Mouse (Mus musculus) limb, embryonic 12.5 days (tissue): ENCODE results near the gene Tbl3. TPM values are rescaled to one million over a fixed set of nuclear protein-coding genes. Genes with fewer than 3 reads are reported as not detected.
A peak's percentile ranks its signal among the peaks of the same experiment; 100 is the strongest.

Experiments used
- ATAC-seq: fragments of 200-750 bp; cut with Nextera tagmentation; 2 replicates; pipeline ENCODE4 v1.8.0; 2017; ENCODE audit warnings: low read depth, moderate TSS enrichment; ENCODE audit not compliant: insufficient number of reproducible peaks, insufficient read depth, low FRiP score, low TSS enrichment
- H3K27ac ChIP-seq: fragments of 300-500 bp; sonication (generic); 2 replicates; pipeline ENCODE4 v1.5.1; 2016; ENCODE audit warnings: mild to moderate bottlenecking, moderate library complexity
- H3K27me3 ChIP-seq: fragments of 300-500 bp; sonication (generic); 2 replicates; pipeline ENCODE4 v1.6.1; 2016; ENCODE audit warnings: mild to moderate bottlenecking, moderate library complexity
- H3K36me3 ChIP-seq: fragments of 300-500 bp; sonication (generic); 2 replicates; pipeline ENCODE4 v1.6.1; 2016; ENCODE audit warnings: mild to moderate bottlenecking, moderate library complexity
- H3K4me1 ChIP-seq: fragments of 300-500 bp; sonication (generic); replicated peaks from 2 replicates; pipeline ENCODE4 v1.6.1; 2016
- H3K4me2 ChIP-seq: fragments of 300-500 bp; sonication (generic); 2 replicates; pipeline ENCODE4 v1.6.1; 2016; ENCODE audit warnings: mild to moderate bottlenecking, moderate library complexity
- H3K4me3 ChIP-seq: fragments of 300-500 bp; sonication (generic); replicated peaks from 2 replicates; pipeline ENCODE4 v1.5.1; 2016; ENCODE audit warnings: mild to moderate bottlenecking
- H3K9ac ChIP-seq: fragments of 300-500 bp; sonication (generic); replicated peaks from 2 replicates; pipeline ENCODE4 v1.6.1; 2016; ENCODE audit warnings: mild to moderate bottlenecking, moderate library complexity
- H3K9me3 ChIP-seq: fragments of 300-500 bp; sonication (generic); 2 replicates; pipeline ENCODE4 v1.6.1; 2016; ENCODE audit warnings: mild to moderate bottlenecking, moderate library complexity
- WGBS: fragments of 180-500 bp; shearing (Covaris S2); methylation state at CpG from one replicate; pipeline ENCODE4 v1.1.7; 2016; 5-methylcytosine and 5-hydroxymethylcytosine counted together
- polyA plus RNA-seq: library from polyadenylated mRNA; unstranded; fragments of >200 nt; fragmentation: Nextera tagmentation; extraction: Ambion mirVana; gene quantifications from 2 replicates; pipeline ENCODE4 v1.2.1, GENCODE M21; 2016

Tbl3 gene
- polyA plus RNA-seq: 99.7 and 103 TPM in 2 replicates

GRCm38 (mm10) chr17:24706982-24707800 lies at the start of gene Tbl3:
TSS of gene Tbl3 (minus strand) at chr17:24707660.
- WGBS: 4% methylated on average over 32 of the region's 32 CpGs
- Histone ChIP-seq H3K27me3 (no peaks in the 10 kb centered on the region), H3K4me3 (peak within 1 kb of the TSS; percentile 85), H3K27ac (peak within 1 kb of the TSS; percentile 78), H3K9ac (peak within 1 kb of the TSS; percentile 73), H3K36me3 (peaks cover 32% of the 10 kb centered on the region), H3K4me1 (peaks cover 14% of the 10 kb centered on the region; the same call in 1 of the 2 replicates), H3K9me3 (no peaks in the 10 kb centered on the region), H3K4me2 (peak within 1 kb of the TSS; percentile 85)
- peak; percentile 78; the same call in 1 of the 2 replicates for ATAC-seq

- Histone ChIP-seq H3K4me1 (peaks cover 20% of the 10 kb centered on the region), H3K36me3 (no peaks in the 10 kb centered on the region), H3K4me2 (peak within 1 kb of the TSS; percentile 98), H3K27me3 (peaks cover 67% of the 10 kb centered on the region), H3K9ac (peak within 1 kb of the TSS; percentile 50), H3K27ac (no peak within 1 kb of the TSS), H3K9me3 (no peaks in the 10 kb centered on the region), H3K4me3 (peak within 1 kb of the TSS; percentile 57)
- peak; percentile 73 for ATAC-seq
- under 1% methylated on average over 73 of the region's 82 CpGs for WGBS
These were observed 45.2 kb upstream of the Tbl3 start, which contains the start of gene Hs3st6 for GRCm38 (mm10) chr17:24752415-24753394. TSS of gene Hs3st6 (plus strand) at chr17:24752988.

DNA sequence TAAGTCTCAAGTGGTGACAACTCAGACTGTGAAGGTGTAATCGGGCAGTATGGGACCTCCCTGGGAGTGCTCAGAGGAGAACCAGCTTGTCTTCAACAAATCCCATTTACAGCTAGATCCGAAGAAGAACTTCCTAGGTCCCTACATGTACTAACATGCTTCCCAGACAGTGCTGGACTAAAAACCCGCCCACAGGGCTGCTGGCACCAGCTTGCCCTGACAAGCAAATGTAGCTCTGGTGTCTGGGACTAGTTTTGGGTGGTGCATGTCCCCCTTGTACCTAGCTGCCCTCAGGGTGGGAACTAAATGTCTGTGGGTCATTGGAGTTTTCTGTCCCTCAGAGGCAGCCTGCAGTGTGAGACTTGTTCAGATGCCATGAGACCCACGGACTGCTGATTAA lies 44.1 kb upstream of the Tbl3 start:
- 15% methylated on average over 4 of the region's 4 CpGs for WGBS
- H3K27me3 ChIP-seq: peaks cover 67% of the 10 kb centered on the region
- peaks cover 31% of the 10 kb centered on the region for H3K4me1 ChIP-seq
- H3K4me2 ChIP-seq: peak overlapping the region; percentile 98; the same call in 1 of the 2 replicates
- H3K9ac ChIP-seq: no peak overlapping the region; the same call in 1 of the 2 replicates
- no peaks in the 10 kb centered on the region for H3K36me3 ChIP-seq
- no peaks in the 10 kb centered on the region for H3K9me3 ChIP-seq
- no peak overlapping the region for H3K27ac ChIP-seq
- no peak for ATAC-seq
- H3K4me3 ChIP-seq: no peak overlapping the region

DNA sequence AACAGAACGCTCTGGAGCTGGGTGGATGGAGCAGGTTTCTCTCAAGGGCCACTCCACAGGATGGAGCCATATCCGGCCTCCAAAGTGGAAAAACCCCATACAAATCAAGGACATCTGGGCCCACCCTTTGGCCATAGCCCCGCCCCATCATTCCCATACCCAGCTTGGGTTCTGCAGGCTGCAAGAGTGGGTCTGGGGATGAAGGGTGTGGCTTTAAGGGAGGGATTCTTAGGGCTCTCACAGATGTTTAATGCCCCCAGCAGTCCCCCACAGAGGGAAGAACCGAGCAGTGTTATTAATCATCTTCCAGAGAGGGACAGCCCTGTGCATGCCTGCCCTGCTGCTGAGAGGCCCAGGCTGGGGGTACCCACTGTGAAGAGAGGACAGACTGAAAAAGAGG lies 39.5 kb upstream of the Tbl3 start:
- 0 out of 2 replicates have a peak overlapping the region, but pooled peaks have one; percentile 12 for H3K27ac ChIP-seq
- no peak for ATAC-seq
- 28% methylated on average over 4 of the region's 4 CpGs for WGBS

GRCm38 (mm10) chr17:24745526-24746497 lies 38.4 kb upstream of the Tbl3 start:
- H3K4me3 ChIP-seq: no peak overlapping the region
- no peak overlapping the region for H3K4me2 ChIP-seq
- no peaks in the 10 kb centered on the region for H3K9me3 ChIP-seq
- H3K27ac ChIP-seq: no peak overlapping the region
- peak; percentile 69; the same call in 1 of the 2 replicates for ATAC-seq
- no peak overlapping the region for H3K9ac ChIP-seq
- peaks cover 16% of the 10 kb centered on the region for H3K27me3 ChIP-seq
- WGBS: 22% methylated on average over 7 of the region's 7 CpGs
- H3K4me1 ChIP-seq: peaks cover 11% of the 10 kb centered on the region; the same call in 1 of the 2 replicates
- H3K36me3 ChIP-seq: peaks cover 18% of the 10 kb centered on the region; the same call in 1 of the 2 replicates

More for the DNA sequence above, 39.5 kb upstream of the Tbl3 start:
- Histone ChIP-seq H3K36me3 (peaks cover 8% of the 10 kb centered on the region; the same call in 1 of the 2 replicates), H3K9ac (no peak overlapping the region), H3K27me3 (peaks cover 27% of the 10 kb centered on the region), H3K4me1 (peaks cover 11% of the 10 kb centered on the region; the same call in 1 of the 2 replicates), H3K4me3 (no peak overlapping the region), H3K9me3 (no peaks in the 10 kb centered on the region), H3K4me2 (no peak overlapping the region)

- peaks cover 11% of the 10 kb centered on the region; the same call in 1 of the 2 replicates for H3K4me1 ChIP-seq
- no peak overlapping the region for H3K4me3 ChIP-seq
- H3K9ac ChIP-seq: no peak overlapping the region
- ATAC-seq: no peak
- WGBS: 72% methylated on average over 3 of the region's 3 CpGs
- peaks cover 29% of the 10 kb centered on the region; the same call in 1 of the 2 replicates for H3K36me3 ChIP-seq
- no peak overlapping the region for H3K27ac ChIP-seq
- no peaks in the 10 kb centered on the region for H3K9me3 ChIP-seq
- 0 out of 2 replicates have a peak, but pooled peaks cover 4% of the 10 kb centered on the region for H3K27me3 ChIP-seq
- no peak overlapping the region for H3K4me2 ChIP-seq
These were observed 36.9 kb upstream of the Tbl3 start for GRCm38 (mm10) chr17:24744381-24744780.

DNA sequence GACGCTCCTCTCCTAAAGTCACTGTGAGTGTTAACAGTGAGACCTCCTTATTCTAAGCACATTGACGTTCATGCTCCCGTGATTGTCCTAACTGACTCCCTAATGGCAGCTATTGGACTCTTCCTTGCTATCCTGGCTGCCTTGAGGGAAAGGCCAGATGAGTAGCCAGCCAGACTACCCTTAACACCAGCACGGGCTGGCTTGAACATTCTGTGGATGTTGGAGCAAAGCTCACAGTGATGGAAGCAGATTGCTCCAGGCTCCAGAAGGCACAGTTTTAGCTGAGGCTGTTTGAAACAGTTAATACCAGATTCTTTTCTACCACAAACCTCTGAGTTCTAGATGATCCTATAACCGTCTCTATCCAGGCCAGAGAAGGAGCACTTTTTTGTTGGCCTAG lies 36.4 kb upstream of the Tbl3 start:
- H3K27me3 ChIP-seq: 0 out of 2 replicates have a peak, but pooled peaks cover 4% of the 10 kb centered on the region
- ATAC-seq: no peak
- H3K36me3 ChIP-seq: peaks cover 29% of the 10 kb centered on the region; the same call in 1 of the 2 replicates
- no peak overlapping the region for H3K27ac ChIP-seq
- no peak overlapping the region for H3K4me3 ChIP-seq
- no peaks in the 10 kb centered on the region for H3K9me3 ChIP-seq
- no peak overlapping the region for H3K9ac ChIP-seq
- whole genome bisulfite sequencing: 75% methylated on average over 5 of the region's 5 CpGs
- peaks cover 11% of the 10 kb centered on the region; the same call in 1 of the 2 replicates for H3K4me1 ChIP-seq
- no peak overlapping the region for H3K4me2 ChIP-seq

GRCm38 (mm10) chr17:24742307-24742706 lies 34.8 kb upstream of the Tbl3 start:
- Histone ChIP-seq H3K27me3 (0 out of 2 replicates have a peak, but pooled peaks cover 4% of the 10 kb centered on the region), H3K4me3 (no peak overlapping the region), H3K4me1 (peaks cover 12% of the 10 kb centered on the region), H3K9ac (no peak overlapping the region), H3K9me3 (no peaks in the 10 kb centered on the region), H3K36me3 (peaks cover 29% of the 10 kb centered on the region; the same call in 1 of the 2 replicates), H3K27ac (no peak overlapping the region), H3K4me2 (no peak overlapping the region)
- no peak for ATAC-seq
- 90% methylated on average over 8 of the region's 8 CpGs for WGBS

DNA sequence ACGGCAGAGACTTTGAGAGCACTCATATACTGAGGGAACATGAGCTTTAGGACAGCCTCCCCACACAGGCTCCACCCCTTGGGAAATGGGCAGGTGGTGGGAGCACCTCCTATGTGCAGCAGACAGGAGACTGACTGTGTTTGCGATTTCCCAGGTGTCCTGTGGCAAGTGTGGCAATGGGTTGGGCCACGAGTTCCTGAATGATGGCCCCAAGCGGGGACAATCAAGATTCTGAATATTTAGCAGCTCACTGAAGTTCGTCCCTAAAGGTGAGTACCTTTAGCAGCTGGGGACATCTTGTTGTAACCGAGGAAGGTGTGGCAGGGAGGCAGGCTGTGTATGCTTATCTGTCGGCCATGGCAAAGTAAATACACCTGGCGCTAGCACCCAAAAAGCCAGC lies 32.5 kb upstream of the Tbl3 start:
- Histone ChIP-seq H3K9me3 (no peaks in the 10 kb centered on the region), H3K9ac (no peak overlapping the region), H3K4me3 (no peak overlapping the region), H3K36me3 (peaks cover 29% of the 10 kb centered on the region; the same call in 1 of the 2 replicates), H3K27me3 (no peaks in the 10 kb centered on the region), H3K4me1 (peaks cover 10% of the 10 kb centered on the region), H3K27ac (no peak overlapping the region), H3K4me2 (no peak overlapping the region)
- no peak for ATAC-seq
- 86% methylated on average over 8 of the region's 8 CpGs for WGBS

GRCm38 (mm10) chr17:24738238-24738637 lies 30.8 kb upstream of the Tbl3 start:
- H3K27me3 ChIP-seq: no peaks in the 10 kb centered on the region
- WGBS: 87% methylated on average over 4 of the region's 4 CpGs
- H3K4me3 ChIP-seq: no peak overlapping the region
- no peak for ATAC-seq
- H3K4me2 ChIP-seq: no peak overlapping the region
- H3K36me3 ChIP-seq: peaks cover 29% of the 10 kb centered on the region; the same call in 1 of the 2 replicates
- H3K4me1 ChIP-seq: peaks cover 10% of the 10 kb centered on the region
- H3K27ac ChIP-seq: no peak overlapping the region
- no peaks in the 10 kb centered on the region for H3K9me3 ChIP-seq
- H3K9ac ChIP-seq: no peak overlapping the region
